Mouse (Mus musculus) midbrain, embryonic 10.5 days (tissue): ENCODE results near the gene Egfem1. TPM values are rescaled to one million over a fixed set of nuclear protein-coding genes. Genes with fewer than 3 reads are reported as not detected.

Experiments
- DNase-seq: peaks from one replicate; pipeline ENCODE4 v3.0.0-alpha.2; 2017; ENCODE audit warnings: low spot score
- H3K27ac ChIP-seq: fragments of 300-500 bp; sonication (generic); replicated peaks from 2 replicates; pipeline ENCODE4 v1.5.1; 2016; ENCODE audit warnings: mild to moderate bottlenecking
- H3K27me3 ChIP-seq: fragments of 300-500 bp; sonication (generic); 2 replicates; pipeline ENCODE4 v1.6.1; 2016; ENCODE audit warnings: low read depth, mild to moderate bottlenecking; ENCODE audit not compliant: poor library complexity, severe bottlenecking
- H3K36me3 ChIP-seq: fragments of 300-500 bp; sonication (generic); 2 replicates; pipeline ENCODE4 v1.6.1; 2016; ENCODE audit warnings: mild to moderate bottlenecking, moderate library complexity
- H3K4me1 ChIP-seq: fragments of 300-500 bp; sonication (generic); 2 replicates; pipeline ENCODE4 v1.6.1; 2016
- H3K4me3 ChIP-seq: fragments of 300-500 bp; sonication (generic); 2 replicates; pipeline ENCODE4 v1.5.1; 2016; ENCODE audit warnings: mild to moderate bottlenecking, moderate library complexity
- H3K9me3 ChIP-seq: fragments of 300-500 bp; sonication (generic); replicated peaks from 2 replicates; pipeline ENCODE4 v1.6.1; 2016; ENCODE audit warnings: mild to moderate bottlenecking
- WGBS: fragments of 180-500 bp; shearing (Covaris S2); methylation state at CpG from one replicate; pipeline ENCODE4 v1.1.7; 2016; 5-methylcytosine and 5-hydroxymethylcytosine counted together
- microRNA counts: library from miRNA; unstranded; fragments of <30 nt; microRNA quantifications from one replicate; lab custom pipeline; 2017
- microRNA-seq: library from miRNA; unstranded; fragments of <30 nt; microRNA quantifications from one replicate; pipeline ENCODE4, GENCODE M21; 2017
- polyA plus RNA-seq: library from polyadenylated mRNA; unstranded; fragments of >200 nt; fragmentation: Nextera tagmentation; extraction: Ambion mirVana; gene quantifications from 2 replicates; pipeline ENCODE4 v1.2.1, GENCODE M21; 2016

The Egfem1 gene
- polyA plus RNA-seq, 1 experiment from 2014 or later = 10.7 TPM

GRCm38 (mm10) chr3:29730062-29730760 is 648.4 kb downstream of the Egfem1 start:
- Histone ChIP-seq H3K4me3 (no peak overlapping the region), H3K27ac (no peak overlapping the region), H3K4me1 (peaks cover 7% of the 10 kb centered on the region; the same call in 1 of the 2 replicates), H3K27me3 (no peaks in the 10 kb centered on the region; the same call in 1 of the 2 replicates), H3K9me3 (no peaks in the 10 kb centered on the region), H3K36me3 (no peaks in the 10 kb centered on the region)
- DNase-seq = peak; percentile 54
- 26% methylated on average over 4 of the region's 4 CpGs for WGBS

- no peak overlapping the region for H3K4me3 ChIP-seq
- no peaks in the 10 kb centered on the region for H3K9me3 ChIP-seq
- no peaks in the 10 kb centered on the region; the same call in 1 of the 2 replicates for H3K27me3 ChIP-seq
- whole genome bisulfite sequencing = 89% methylated on average over 1 of the region's 1 CpGs
- H3K27ac ChIP-seq = no peak overlapping the region
- peaks cover 7% of the 10 kb centered on the region; the same call in 1 of the 2 replicates for H3K4me1 ChIP-seq
- H3K36me3 ChIP-seq = no peaks in the 10 kb centered on the region
- no peak for DNase-seq
Observed at GRCm38 (mm10) chr3:29731509-29731908, 649.7 kb downstream of the Egfem1 start.

GRCm38 (mm10) chr3:29732626-29733025 is 650.8 kb downstream of the Egfem1 start:
- DNase-seq = no peak
- 84% methylated on average over 4 of the region's 4 CpGs for WGBS
- Histone ChIP-seq H3K36me3 (no peaks in the 10 kb centered on the region), H3K4me3 (no peak overlapping the region), H3K27me3 (no peaks in the 10 kb centered on the region), H3K4me1 (peaks cover 7% of the 10 kb centered on the region; the same call in 1 of the 2 replicates), H3K9me3 (no peaks in the 10 kb centered on the region), H3K27ac (no peak overlapping the region)

- no peaks in the 10 kb centered on the region for H3K27me3 ChIP-seq
- peak; percentile 17 for DNase-seq
Observed at GRCm38 (mm10) chr3:29734251-29734650, 652.4 kb downstream of the Egfem1 start.

GRCm38 (mm10) chr3:29739292-29739691 is 657.5 kb downstream of the Egfem1 start:
- 34% methylated on average over 5 of the region's 5 CpGs for WGBS
- no peak for DNase-seq
- Histone ChIP-seq H3K27ac (no peak overlapping the region), H3K9me3 (no peaks in the 10 kb centered on the region), H3K27me3 (no peaks in the 10 kb centered on the region), H3K4me3 (no peak overlapping the region), H3K36me3 (no peaks in the 10 kb centered on the region), H3K4me1 (peaks cover under 1% of the 10 kb centered on the region; the same call in 1 of the 2 replicates)

More at GRCm38 (mm10) chr3:29734251-29734650, 652.4 kb downstream of the Egfem1 start:
- WGBS = 46% methylated on average over 6 of the region's 6 CpGs
- no peak overlapping the region for H3K27ac ChIP-seq
- no peak overlapping the region for H3K4me3 ChIP-seq
- no peaks in the 10 kb centered on the region for H3K9me3 ChIP-seq
- H3K36me3 ChIP-seq = no peaks in the 10 kb centered on the region
- peaks cover 7% of the 10 kb centered on the region; the same call in 1 of the 2 replicates for H3K4me1 ChIP-seq

MicroRNAs encoded within 50 kb of the gene (microRNA counts, 519-probe panel; counts per million panel counts)
- microRNA mmu-miR-551b (lab: Ali Mortazavi, UCI) = 5,344 counts per million, percentile 36 among the panel's probes with 10 or more counts

Small RNA genes within 50 kb of the gene (microRNA-seq; reads per million reads assigned to microRNA genes)
- gene Mir21b (not detected), gene Mir551b (29.3 reads per million, percentile 35 among the genes with 10 or more reads in this experiment)

Other genes with a start within 250 kb of the Egfem1 start
- gene Gm1527, start 189.4 kb upstream of the Egfem1 start, polyA plus RNA-seq = not detected in 2 replicates